Mouse (Mus musculus) hindbrain, embryonic 14.5 days (tissue): ENCODE measurements around the gene Trabd. TPM values are rescaled to one million over a fixed set of nuclear protein-coding genes. Genes with fewer than 3 reads are reported as not detected.
A peak's percentile ranks its signal among the peaks of the same experiment; 100 is the strongest.

Experiments
- ATAC-seq: fragments of 200-750 bp; cut with Nextera tagmentation; 2 replicates; pipeline ENCODE4 v1.8.0; 2017; ENCODE audit warnings: moderate number of reproducible peaks, mild to moderate bottlenecking, moderate TSS enrichment, moderate library complexity; ENCODE audit not compliant: low FRiP score
- DNase-seq: peaks from one replicate; pipeline ENCODE4 v3.0.0-alpha.2; 2015; ENCODE audit warnings: low spot score
- H3K27ac ChIP-seq: fragments of 300-500 bp; sonication (generic); 2 replicates; pipeline ENCODE4 v1.5.1; 2014; ENCODE audit warnings: mild to moderate bottlenecking, moderate library complexity
- H3K27me3 ChIP-seq: fragments of 300-500 bp; sonication (generic); 2 replicates; pipeline ENCODE4 v1.6.1; 2014; ENCODE audit warnings: mild to moderate bottlenecking, low read length, mixed read lengths; ENCODE audit not compliant: control insufficient read depth, insufficient read depth
- H3K36me3 ChIP-seq: fragments of 300-500 bp; sonication (generic); replicated peaks from 2 replicates; pipeline ENCODE4 v1.6.1; 2014; ENCODE audit not compliant: control insufficient read depth, insufficient read depth
- H3K4me1 ChIP-seq: fragments of 300-500 bp; sonication (generic); replicated peaks from 2 replicates; pipeline ENCODE4 v1.6.1; 2014; ENCODE audit warnings: antibody characterized with exemption, low read length, mixed read lengths; ENCODE audit not compliant: control insufficient read depth, insufficient read depth
- H3K4me2 ChIP-seq: fragments of 300-500 bp; sonication (generic); replicated peaks from 2 replicates; pipeline ENCODE4 v1.6.1; 2014; ENCODE audit warnings: mild to moderate bottlenecking, moderate library complexity
- H3K4me3 ChIP-seq: fragments of 300-500 bp; sonication (generic); replicated peaks from 2 replicates; pipeline ENCODE4 v1.5.1; 2014; ENCODE audit warnings: mild to moderate bottlenecking, low read length
- H3K9ac ChIP-seq: fragments of 300-500 bp; sonication (generic); 2 replicates; pipeline ENCODE4 v1.6.1; 2014
- H3K9me3 ChIP-seq: fragments of 300-500 bp; sonication (generic); 2 replicates; pipeline ENCODE4 v1.6.1; 2016; ENCODE audit warnings: low read length; ENCODE audit not compliant: control insufficient read depth
- WGBS: fragments of 180-500 bp; shearing (Covaris S2); extraction: QIAGEN DNeasy Blood & Tissue Kit; methylation state at CpG from one replicate; pipeline ENCODE4 v1.1.7; 2014; 5-methylcytosine and 5-hydroxymethylcytosine counted together
- polyA plus RNA-seq: library from polyadenylated mRNA; unstranded; fragments of >200 nt; fragmentation: Nextera tagmentation; extraction: Ambion mirVana; gene quantifications from 2 replicates; pipeline ENCODE4 v1.2.1, GENCODE M21; 2014

The Trabd gene
- polyA plus RNA-seq, 1 experiment from 2014 or later: 34.2 TPM

- Histone ChIP-seq H3K4me1 (peaks cover 35% of the 10 kb centered on the region), H3K9ac (no peak overlapping the region; the same call in 1 of the 2 replicates), H3K9me3 (no peaks in the 10 kb centered on the region), H3K4me3 (no peak overlapping the region), H3K4me2 (peak overlapping the region; percentile 92; the same call in 1 of the 2 replicates), H3K27me3 (no peaks in the 10 kb centered on the region), H3K27ac (no peak overlapping the region), H3K36me3 (peaks cover 10% of the 10 kb centered on the region)
- ATAC-seq (no peak), DNase-seq (no peak)
- WGBS: 85% methylated on average over 10 of the region's 10 CpGs
Observed at GRCm38 (mm10) chr15:89073993-89074603, 826 bp upstream of the Trabd start.

DNA sequence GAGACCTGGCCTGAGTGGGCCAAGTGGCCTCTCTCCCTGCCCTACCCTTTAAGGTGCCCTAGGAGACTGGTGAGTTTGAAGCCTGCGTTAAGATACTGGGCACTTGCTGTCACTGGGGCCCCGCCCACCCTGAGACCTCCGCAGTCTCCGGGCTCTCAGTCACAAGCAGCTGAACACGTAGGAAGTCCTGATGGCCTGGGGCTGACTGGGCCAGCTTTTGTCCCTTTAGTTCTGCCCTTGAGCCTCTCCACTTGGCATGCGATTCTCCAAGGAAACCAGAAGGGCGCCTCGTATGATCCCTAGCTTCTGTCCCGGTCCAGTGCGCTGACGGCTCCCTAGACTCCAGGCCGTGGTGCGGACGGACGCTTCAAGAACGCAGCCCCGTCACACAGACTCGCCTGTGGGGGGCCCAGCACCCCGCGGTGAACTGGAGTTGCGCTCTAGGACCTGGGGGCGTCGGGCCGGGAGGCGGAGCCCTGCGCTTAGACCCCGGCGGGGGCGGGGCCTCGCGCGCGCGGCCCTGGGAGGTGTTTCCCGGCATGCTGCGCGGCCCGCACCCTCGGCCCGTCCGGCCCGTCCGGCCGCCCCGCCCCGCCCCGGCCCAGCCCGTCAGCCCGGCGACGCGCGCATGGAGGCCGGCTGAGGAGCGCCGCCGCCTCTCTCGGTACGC lies 689 bp downstream of the Trabd start:
- DNase-seq: peak; percentile 88
- Histone ChIP-seq H3K27ac (peak overlapping the region; percentile 90), H3K36me3 (peaks cover 10% of the 10 kb centered on the region), H3K9ac (peak overlapping the region; percentile 93), H3K4me1 (peaks cover 35% of the 10 kb centered on the region), H3K4me3 (peak overlapping the region; percentile 91), H3K9me3 (no peaks in the 10 kb centered on the region), H3K27me3 (no peaks in the 10 kb centered on the region), H3K4me2 (peak overlapping the region; percentile 92)
- WGBS: under 1% methylated on average over 47 of the region's 59 CpGs
- ATAC-seq: peak; percentile 91

GRCm38 (mm10) chr15:89076156-89076731 lies 1.3 kb downstream of the Trabd start:
- peak overlapping the region; percentile 90 for H3K27ac ChIP-seq
- H3K4me1 ChIP-seq: peaks cover 35% of the 10 kb centered on the region
- DNase-seq (peak; percentile 33), ATAC-seq (peak; percentile 72)
- no peaks in the 10 kb centered on the region for H3K9me3 ChIP-seq
- peak overlapping the region; percentile 93 for H3K9ac ChIP-seq
- peak overlapping the region; percentile 92 for H3K4me2 ChIP-seq
- H3K36me3 ChIP-seq: peaks cover 16% of the 10 kb centered on the region
- H3K27me3 ChIP-seq: no peaks in the 10 kb centered on the region
- under 1% methylated on average over 38 of the region's 39 CpGs for WGBS
- peak overlapping the region; percentile 91 for H3K4me3 ChIP-seq

DNA sequence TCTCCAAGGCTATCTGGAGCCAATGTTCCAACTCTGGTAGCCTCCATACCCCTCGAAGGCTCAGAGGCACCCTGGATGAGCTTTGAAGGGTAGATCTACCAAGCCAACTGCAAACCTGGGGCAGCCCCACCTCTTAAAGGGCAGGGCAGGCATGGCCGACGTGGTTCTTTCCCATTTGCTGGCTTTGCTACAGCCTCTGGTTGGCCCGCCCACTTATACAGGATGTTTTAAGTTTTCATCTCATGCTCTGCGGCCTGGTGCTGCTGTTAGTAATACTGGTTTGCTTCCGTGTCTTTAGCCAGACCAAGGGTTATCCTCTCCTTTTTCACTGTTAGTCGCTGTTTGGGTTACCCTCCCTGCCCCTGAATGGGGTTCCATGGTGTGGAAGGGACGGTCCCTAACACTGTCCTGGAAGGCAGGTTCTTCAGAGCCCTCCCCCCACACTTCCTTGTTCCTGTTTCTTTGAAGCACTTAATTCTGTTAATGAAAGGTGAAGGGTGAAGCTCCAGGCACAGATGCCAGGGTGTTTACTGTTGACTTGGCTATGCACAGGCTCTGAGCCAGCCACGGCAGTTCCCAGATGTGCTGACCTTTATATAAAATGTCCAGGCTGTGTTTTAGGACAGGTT lies 3.4 kb downstream of the Trabd start:
- no peak overlapping the region for H3K4me3 ChIP-seq
- DNase-seq: no peak
- H3K9me3 ChIP-seq: no peaks in the 10 kb centered on the region
- peaks cover 37% of the 10 kb centered on the region for H3K36me3 ChIP-seq
- no peaks in the 10 kb centered on the region for H3K27me3 ChIP-seq
- ATAC-seq: no peak
- H3K27ac ChIP-seq: no peak overlapping the region
- H3K4me1 ChIP-seq: peaks cover 35% of the 10 kb centered on the region
- peak overlapping the region; percentile 93; the same call in 1 of the 2 replicates for H3K9ac ChIP-seq
- WGBS: 79% methylated on average over 9 of the region's 9 CpGs
- peak overlapping the region; percentile 92; the same call in 1 of the 2 replicates for H3K4me2 ChIP-seq

DNA sequence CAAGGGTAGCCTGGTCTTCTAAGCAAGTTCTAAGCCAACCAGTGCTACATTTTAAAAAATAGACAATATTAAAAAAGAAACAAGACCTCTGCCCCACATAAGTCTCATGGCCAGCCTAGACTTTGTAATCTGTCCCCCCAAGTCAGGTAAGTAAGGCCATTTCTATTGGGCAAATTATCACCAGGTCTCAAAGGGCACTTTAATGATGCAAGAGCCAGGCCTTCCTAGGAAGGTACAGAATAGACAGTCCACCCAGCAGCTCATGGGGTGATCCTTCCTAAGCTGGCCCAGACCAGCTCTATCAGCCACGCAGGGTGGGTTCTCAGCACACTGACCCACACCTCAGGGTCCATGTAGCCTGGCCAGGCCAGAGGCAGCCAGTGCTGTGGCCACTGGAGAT lies 9.0 kb downstream of the Trabd start:
- ATAC-seq (no peak), DNase-seq (no peak)
- H3K4me1 ChIP-seq: 0 out of 2 replicates have a peak, but pooled peaks cover 7% of the 10 kb centered on the region
- peaks cover 79% of the 10 kb centered on the region for H3K36me3 ChIP-seq
- H3K4me3 ChIP-seq: no peak overlapping the region
- H3K27ac ChIP-seq: no peak overlapping the region
- H3K4me2 ChIP-seq: no peak overlapping the region
- WGBS: 100% methylated on average over 1 of the region's 1 CpGs
- H3K9ac ChIP-seq: no peak overlapping the region
- no peaks in the 10 kb centered on the region for H3K9me3 ChIP-seq
- H3K27me3 ChIP-seq: no peaks in the 10 kb centered on the region

GRCm38 (mm10) chr15:89084826-89085225 lies 9.9 kb downstream of the Trabd start:
- ATAC-seq (no peak), DNase-seq (no peak)
- H3K4me1 ChIP-seq: peaks cover 11% of the 10 kb centered on the region
- H3K4me2 ChIP-seq: no peak overlapping the region
- H3K9ac ChIP-seq: no peak overlapping the region
- H3K36me3 ChIP-seq: peaks cover 72% of the 10 kb centered on the region
- no peaks in the 10 kb centered on the region for H3K9me3 ChIP-seq
- no peaks in the 10 kb centered on the region for H3K27me3 ChIP-seq
- H3K27ac ChIP-seq: no peak overlapping the region
- WGBS: 94% methylated on average over 2 of the region's 2 CpGs
- no peak overlapping the region for H3K4me3 ChIP-seq

- Histone ChIP-seq H3K9me3 (no peaks in the 10 kb centered on the region), H3K36me3 (peaks cover 55% of the 10 kb centered on the region)
- WGBS: 2% methylated on average over 38 of the region's 38 CpGs
Observed at GRCm38 (mm10) chr15:89088607-89089247, 13.8 kb downstream of the Trabd start, which contains the start of gene Selenoo. Gene Selenoo, plus strand, starts transcription at chr15:89089084.

DNA sequence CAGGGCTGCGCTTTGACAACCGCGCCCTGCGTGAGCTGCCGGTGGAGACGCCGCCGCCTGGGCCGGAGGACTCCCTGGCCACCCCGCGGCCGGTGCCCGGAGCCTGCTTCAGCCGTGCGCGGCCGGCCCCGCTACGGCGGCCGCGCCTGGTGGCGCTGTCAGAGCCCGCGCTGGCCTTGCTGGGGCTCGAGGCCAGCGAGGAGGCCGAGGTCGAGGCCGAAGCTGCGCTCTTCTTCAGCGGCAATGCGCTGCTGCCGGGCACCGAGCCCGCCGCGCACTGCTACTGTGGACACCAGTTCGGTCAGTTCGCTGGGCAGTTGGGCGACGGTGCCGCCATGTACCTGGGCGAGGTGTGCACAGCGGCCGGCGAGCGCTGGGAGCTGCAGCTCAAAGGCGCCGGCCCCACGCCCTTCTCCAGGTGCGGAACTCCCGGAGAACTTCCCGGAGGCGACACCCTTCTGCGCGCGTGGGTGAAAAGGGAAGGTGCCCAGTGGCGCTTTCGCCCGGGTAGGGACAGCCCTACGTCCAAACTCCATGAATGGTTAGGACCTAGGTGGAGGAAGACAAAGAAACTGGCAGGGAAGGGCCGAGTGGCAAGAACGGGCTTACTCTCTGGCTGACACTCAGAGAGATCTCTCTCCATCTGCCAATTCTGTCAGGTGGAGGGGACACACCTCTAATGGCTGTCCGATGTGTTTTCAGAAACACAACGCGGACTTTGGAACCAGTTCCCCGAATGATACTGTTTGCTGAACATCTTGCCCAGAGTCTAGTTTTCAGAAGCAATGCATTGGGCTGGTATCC lies 14.5 kb downstream of the Trabd start:
- H3K36me3 ChIP-seq: peaks cover 55% of the 10 kb centered on the region
- peak; percentile 56 for ATAC-seq

More at GRCm38 (mm10) chr15:89088607-89089247, 13.8 kb downstream of the Trabd start, which contains the start of gene Selenoo:
- DNase-seq (peak; percentile 86), ATAC-seq (peak; percentile 91)
- H3K4me1 ChIP-seq: peaks cover 21% of the 10 kb centered on the region
- peak within 1 kb of the TSS; percentile 97 for H3K4me2 ChIP-seq
- H3K27me3 ChIP-seq: no peaks in the 10 kb centered on the region
- peak within 1 kb of the TSS; percentile 96 for H3K9ac ChIP-seq
- peak within 1 kb of the TSS; percentile 94 for H3K4me3 ChIP-seq
- peak within 1 kb of the TSS; percentile 84 for H3K27ac ChIP-seq

More for the DNA sequence above, 14.5 kb downstream of the Trabd start:
- Histone ChIP-seq H3K9me3 (no peaks in the 10 kb centered on the region), H3K9ac (peak overlapping the region; percentile 96), H3K4me1 (peaks cover 21% of the 10 kb centered on the region), H3K4me2 (peak overlapping the region; percentile 97), H3K27me3 (no peaks in the 10 kb centered on the region), H3K4me3 (peak overlapping the region; percentile 94), H3K27ac (peak overlapping the region; percentile 84)
- no peak for DNase-seq
- 4% methylated on average over 65 of the region's 68 CpGs for WGBS
